Mouse (Mus musculus): ENCODE measurements around the gene Trim56. TPM values are rescaled to one million over a fixed set of nuclear protein-coding genes. Genes with fewer than 3 reads are reported as not detected.

Gene Trim56
- polyA plus RNA-seq, 1 experiment from 2014 or later = 3.8 TPM

- Histone ChIP-seq H3K27me3 (replicated peaks; ENCODE audit: low read depth, poor library complexity, severe bottlenecking) (no peaks in the 10 kb centered on the region), H3K27ac (replicated peaks) (no peak overlapping the region), H3K9me3 (peaks cover 3% of the 10 kb centered on the region; the same call in 1 of the 2 replicates), H3K36me3 (replicated peaks) (peaks cover 4% of the 10 kb centered on the region; the same call in 1 of the 2 replicates), H3K4me3 (no peak overlapping the region), H3K4me1 (peaks cover 9% of the 10 kb centered on the region)
- DNase-seq (ENCODE audit: low spot score) = no peak
- 75% methylated on average over 4 of the region's 4 CpGs for WGBS
Observed at GRCm38 (mm10) chr5:137106434-137106833, 9.6 kb downstream of the Trim56 start.

GRCm38 (mm10) chr5:137103969-137104368 lies 12.0 kb downstream of the Trim56 start:
- DNase-seq (ENCODE audit: low spot score) = no peak
- Histone ChIP-seq H3K36me3 (replicated peaks) (no peaks in the 10 kb centered on the region), H3K9me3 (no peaks in the 10 kb centered on the region), H3K4me3 (no peak overlapping the region), H3K4me1 (peaks cover 9% of the 10 kb centered on the region), H3K27ac (replicated peaks) (no peak overlapping the region), H3K27me3 (replicated peaks; ENCODE audit: low read depth, poor library complexity, severe bottlenecking) (no peaks in the 10 kb centered on the region)
- 91% methylated on average over 2 of the region's 2 CpGs for WGBS

- H3K27ac ChIP-seq (replicated peaks) = peak overlapping the region; percentile 49; the same call in 1 of the 2 replicates
- peaks cover 9% of the 10 kb centered on the region for H3K4me1 ChIP-seq
- H3K36me3 ChIP-seq (replicated peaks) = no peaks in the 10 kb centered on the region
- H3K9me3 ChIP-seq = no peaks in the 10 kb centered on the region
- no peak for DNase-seq (ENCODE audit: low spot score)
- no peaks in the 10 kb centered on the region for H3K27me3 ChIP-seq (replicated peaks; ENCODE audit: low read depth, poor library complexity, severe bottlenecking)
- no peak overlapping the region for H3K4me3 ChIP-seq
- WGBS = 66% methylated on average over 28 of the region's 28 CpGs
Observed at GRCm38 (mm10) chr5:137102575-137103522, 13.2 kb downstream of the Trim56 start.

- no peak for DNase-seq (ENCODE audit: low spot score)
- 79% methylated on average over 10 of the region's 10 CpGs for WGBS
- no peak overlapping the region for H3K27ac ChIP-seq (replicated peaks)
Observed at GRCm38 (mm10) chr5:137102078-137102477, 13.9 kb downstream of the Trim56 start.

GRCm38 (mm10) chr5:137100660-137101059 lies 15.3 kb downstream of the Trim56 start:
- no peaks in the 10 kb centered on the region for H3K36me3 ChIP-seq (replicated peaks)
- no peaks in the 10 kb centered on the region for H3K27me3 ChIP-seq (replicated peaks; ENCODE audit: low read depth, poor library complexity, severe bottlenecking)
- peaks cover 6% of the 10 kb centered on the region for H3K4me1 ChIP-seq
- H3K9me3 ChIP-seq = no peaks in the 10 kb centered on the region
- H3K4me3 ChIP-seq = no peak overlapping the region
- 59% methylated on average over 4 of the region's 4 CpGs for WGBS
- H3K27ac ChIP-seq (replicated peaks) = no peak overlapping the region
- DNase-seq (ENCODE audit: low spot score) = no peak

More at GRCm38 (mm10) chr5:137102078-137102477, 13.9 kb downstream of the Trim56 start:
- Histone ChIP-seq H3K9me3 (no peaks in the 10 kb centered on the region), H3K4me1 (peaks cover 9% of the 10 kb centered on the region), H3K27me3 (replicated peaks; ENCODE audit: low read depth, poor library complexity, severe bottlenecking) (no peaks in the 10 kb centered on the region), H3K4me3 (no peak overlapping the region), H3K36me3 (replicated peaks) (no peaks in the 10 kb centered on the region)

GRCm38 (mm10) chr5:137098418-137098817 lies 17.6 kb downstream of the Trim56 start:
- peaks cover 10% of the 10 kb centered on the region for H3K4me1 ChIP-seq
- H3K27ac ChIP-seq (replicated peaks) = no peak overlapping the region
- no peak overlapping the region for H3K4me3 ChIP-seq
- 70% methylated on average over 11 of the region's 11 CpGs for WGBS
- H3K27me3 ChIP-seq (replicated peaks; ENCODE audit: low read depth, poor library complexity, severe bottlenecking) = no peaks in the 10 kb centered on the region
- no peaks in the 10 kb centered on the region for H3K9me3 ChIP-seq
- H3K36me3 ChIP-seq (replicated peaks) = no peaks in the 10 kb centered on the region
- no peak for DNase-seq (ENCODE audit: low spot score)

GRCm38 (mm10) chr5:137096037-137096436 lies 20.0 kb downstream of the Trim56 start:
- Histone ChIP-seq H3K27ac (replicated peaks) (no peak overlapping the region), H3K27me3 (replicated peaks; ENCODE audit: low read depth, poor library complexity, severe bottlenecking) (no peaks in the 10 kb centered on the region), H3K4me3 (no peak overlapping the region), H3K9me3 (no peaks in the 10 kb centered on the region), H3K4me1 (peaks cover 8% of the 10 kb centered on the region), H3K36me3 (replicated peaks) (no peaks in the 10 kb centered on the region)
- DNase-seq (ENCODE audit: low spot score) = no peak
- 85% methylated on average over 1 of the region's 1 CpGs for WGBS

- no peaks in the 10 kb centered on the region for H3K27me3 ChIP-seq (replicated peaks; ENCODE audit: low read depth, poor library complexity, severe bottlenecking)
- H3K27ac ChIP-seq (replicated peaks) = no peak overlapping the region
- no peaks in the 10 kb centered on the region for H3K36me3 ChIP-seq (replicated peaks)
- no peaks in the 10 kb centered on the region for H3K9me3 ChIP-seq
- 89% methylated on average over 10 of the region's 10 CpGs for WGBS
- H3K4me3 ChIP-seq = no peak overlapping the region
- DNase-seq (ENCODE audit: low spot score) = no peak
- H3K4me1 ChIP-seq = peaks cover 8% of the 10 kb centered on the region
Observed at GRCm38 (mm10) chr5:137095135-137095534, 20.9 kb downstream of the Trim56 start.

GRCm38 (mm10) chr5:137093720-137094119 lies 22.3 kb downstream of the Trim56 start:
- no peak overlapping the region for H3K4me3 ChIP-seq
- DNase-seq (ENCODE audit: low spot score) = no peak
- WGBS = 75% methylated on average over 9 of the region's 9 CpGs

GRCm38 (mm10) chr5:137091560-137091959 lies 24.4 kb downstream of the Trim56 start:
- WGBS = 59% methylated on average over 6 of the region's 6 CpGs
- Histone ChIP-seq H3K4me1 (peaks cover 8% of the 10 kb centered on the region), H3K36me3 (replicated peaks) (no peaks in the 10 kb centered on the region), H3K9me3 (peaks cover 5% of the 10 kb centered on the region), H3K27me3 (replicated peaks; ENCODE audit: low read depth, poor library complexity, severe bottlenecking) (no peaks in the 10 kb centered on the region), H3K27ac (replicated peaks) (peak overlapping the region; percentile 30; the same call in 1 of the 2 replicates), H3K4me3 (no peak overlapping the region)
- no peak for DNase-seq (ENCODE audit: low spot score)

More at GRCm38 (mm10) chr5:137093720-137094119, 22.3 kb downstream of the Trim56 start:
- Histone ChIP-seq H3K9me3 (no peaks in the 10 kb centered on the region), H3K27ac (replicated peaks) (no peak overlapping the region), H3K36me3 (replicated peaks) (no peaks in the 10 kb centered on the region), H3K27me3 (replicated peaks; ENCODE audit: low read depth, poor library complexity, severe bottlenecking) (no peaks in the 10 kb centered on the region), H3K4me1 (peaks cover 8% of the 10 kb centered on the region)

- no peak for DNase-seq (ENCODE audit: low spot score)
- 79% methylated on average over 10 of the region's 10 CpGs for WGBS
- Histone ChIP-seq H3K4me3 (no peak overlapping the region), H3K9me3 (peaks cover 5% of the 10 kb centered on the region), H3K27ac (replicated peaks) (no peak overlapping the region), H3K36me3 (replicated peaks) (no peaks in the 10 kb centered on the region), H3K4me1 (peaks cover 8% of the 10 kb centered on the region), H3K27me3 (replicated peaks; ENCODE audit: low read depth, poor library complexity, severe bottlenecking) (no peaks in the 10 kb centered on the region)
Observed at GRCm38 (mm10) chr5:137090870-137091269, 25.1 kb downstream of the Trim56 start.

- DNase-seq (ENCODE audit: low spot score) = no peak
- Histone ChIP-seq H3K27me3 (replicated peaks; ENCODE audit: low read depth, poor library complexity, severe bottlenecking) (no peaks in the 10 kb centered on the region), H3K27ac (replicated peaks) (no peak overlapping the region), H3K36me3 (replicated peaks) (no peaks in the 10 kb centered on the region), H3K4me3 (no peak overlapping the region), H3K4me1 (peaks cover 4% of the 10 kb centered on the region; the same call in 1 of the 2 replicates), H3K9me3 (peaks cover 5% of the 10 kb centered on the region)
- 95% methylated on average over 8 of the region's 8 CpGs for WGBS
Observed at GRCm38 (mm10) chr5:137087410-137087809, 28.6 kb downstream of the Trim56 start.

GRCm38 (mm10) chr5:137085731-137086130 lies 30.3 kb downstream of the Trim56 start:
- no peak for DNase-seq (ENCODE audit: low spot score)
- H3K4me3 ChIP-seq = no peak overlapping the region
- no peak overlapping the region for H3K27ac ChIP-seq (replicated peaks)
- 82% methylated on average over 3 of the region's 3 CpGs for WGBS
- no peaks in the 10 kb centered on the region for H3K36me3 ChIP-seq (replicated peaks)
- no peaks in the 10 kb centered on the region for H3K27me3 ChIP-seq (replicated peaks; ENCODE audit: low read depth, poor library complexity, severe bottlenecking)
- H3K4me1 ChIP-seq = 0 out of 2 replicates have a peak, but pooled peaks cover 3% of the 10 kb centered on the region
- H3K9me3 ChIP-seq = peaks cover 5% of the 10 kb centered on the region
